Mouse (Mus musculus): ENCODE results near the gene Ankrd44.

The Ankrd44 gene

GRCm38 (mm10) chr1:54922025-54922574 is 4.1 kb downstream of the Ankrd44 start:
- no peak for DNase-seq

GRCm38 (mm10) chr1:54920132-54920531 is 6.1 kb downstream of the Ankrd44 start:
- no peak for DNase-seq

GRCm38 (mm10) chr1:54916456-54916855 is 9.7 kb downstream of the Ankrd44 start:
- DNase-seq: no peak

GRCm38 (mm10) chr1:54914387-54914786 is 11.8 kb downstream of the Ankrd44 start:
- DNase-seq: peak; percentile 50 to 51

- peak; percentile 78 to 79 for DNase-seq
These were observed 12.8 kb downstream of the Ankrd44 start for GRCm38 (mm10) chr1:54913379-54913873.

- DNase-seq: no peak
These were observed 13.2 kb downstream of the Ankrd44 start for GRCm38 (mm10) chr1:54913063-54913335.

GRCm38 (mm10) chr1:54912290-54913062 is 13.7 kb downstream of the Ankrd44 start:
- DNase-seq: no peak

- no peak for DNase-seq
These were observed 15.0 kb downstream of the Ankrd44 start for GRCm38 (mm10) chr1:54911256-54911610.

GRCm38 (mm10) chr1:54910489-54911255 is 15.5 kb downstream of the Ankrd44 start:
- DNase-seq: no peak

- DNase-seq: no peak
These were observed 17.4 kb downstream of the Ankrd44 start for GRCm38 (mm10) chr1:54908786-54909185.

GRCm38 (mm10) chr1:54907066-54907639 is 19.0 kb downstream of the Ankrd44 start:
- peak in 1 of 2 experiments; percentile 27 for DNase-seq

- DNase-seq: no peak
These were observed 19.9 kb downstream of the Ankrd44 start for GRCm38 (mm10) chr1:54906322-54906721.

- no peak for DNase-seq
These were observed 20.6 kb downstream of the Ankrd44 start for GRCm38 (mm10) chr1:54905632-54906031.

GRCm38 (mm10) chr1:54904165-54904564 is 22.0 kb downstream of the Ankrd44 start:
- DNase-seq: no peak

GRCm38 (mm10) chr1:54902689-54903246 is 23.4 kb downstream of the Ankrd44 start:
- DNase-seq: no peak

- DNase-seq: no peak
These were observed 25.1 kb downstream of the Ankrd44 start for GRCm38 (mm10) chr1:54901084-54901483.

- DNase-seq: no peak
These were observed 26.9 kb downstream of the Ankrd44 start for GRCm38 (mm10) chr1:54899247-54899646.

GRCm38 (mm10) chr1:54898656-54899084 is 27.5 kb downstream of the Ankrd44 start:
- no peak for DNase-seq

GRCm38 (mm10) chr1:54897726-54898125 is 28.5 kb downstream of the Ankrd44 start:
- no peak for DNase-seq

GRCm38 (mm10) chr1:54896109-54897085 is 29.8 kb downstream of the Ankrd44 start:
- peak; percentile 66 to 70 for DNase-seq

- peak; percentile 48 to 50 for DNase-seq
These were observed 37.7 kb downstream of the Ankrd44 start for GRCm38 (mm10) chr1:54888449-54888848.

GRCm38 (mm10) chr1:54887873-54888272 is 38.3 kb downstream of the Ankrd44 start:
- no peak for DNase-seq
